Mouse (Mus musculus) splenic B cell, adult 2 months (primary cell): ENCODE data around the gene Lrrc27.

Experiments
- DNase-seq: peaks from one replicate; pipeline ENCODE4 v3.0.0-alpha.2; 2011; ENCODE audit warnings: low read depth, low spot score
- H3K27me3 ChIP-seq: 2 replicates; pipeline ENCODE4 v1.6.1; 2012; ENCODE audit warnings: mild to moderate bottlenecking, low read length, moderate library complexity, mixed read lengths; ENCODE audit not compliant: control insufficient read depth, poor library complexity, insufficient read depth, severe bottlenecking
- H3K36me3 ChIP-seq: 2 replicates; pipeline ENCODE4 v1.6.1; 2012; ENCODE audit warnings: mild to moderate bottlenecking, low read length, moderate library complexity, mixed read lengths; ENCODE audit not compliant: control insufficient read depth, poor library complexity, insufficient read depth, severe bottlenecking

Lrrc27 gene

DNA sequence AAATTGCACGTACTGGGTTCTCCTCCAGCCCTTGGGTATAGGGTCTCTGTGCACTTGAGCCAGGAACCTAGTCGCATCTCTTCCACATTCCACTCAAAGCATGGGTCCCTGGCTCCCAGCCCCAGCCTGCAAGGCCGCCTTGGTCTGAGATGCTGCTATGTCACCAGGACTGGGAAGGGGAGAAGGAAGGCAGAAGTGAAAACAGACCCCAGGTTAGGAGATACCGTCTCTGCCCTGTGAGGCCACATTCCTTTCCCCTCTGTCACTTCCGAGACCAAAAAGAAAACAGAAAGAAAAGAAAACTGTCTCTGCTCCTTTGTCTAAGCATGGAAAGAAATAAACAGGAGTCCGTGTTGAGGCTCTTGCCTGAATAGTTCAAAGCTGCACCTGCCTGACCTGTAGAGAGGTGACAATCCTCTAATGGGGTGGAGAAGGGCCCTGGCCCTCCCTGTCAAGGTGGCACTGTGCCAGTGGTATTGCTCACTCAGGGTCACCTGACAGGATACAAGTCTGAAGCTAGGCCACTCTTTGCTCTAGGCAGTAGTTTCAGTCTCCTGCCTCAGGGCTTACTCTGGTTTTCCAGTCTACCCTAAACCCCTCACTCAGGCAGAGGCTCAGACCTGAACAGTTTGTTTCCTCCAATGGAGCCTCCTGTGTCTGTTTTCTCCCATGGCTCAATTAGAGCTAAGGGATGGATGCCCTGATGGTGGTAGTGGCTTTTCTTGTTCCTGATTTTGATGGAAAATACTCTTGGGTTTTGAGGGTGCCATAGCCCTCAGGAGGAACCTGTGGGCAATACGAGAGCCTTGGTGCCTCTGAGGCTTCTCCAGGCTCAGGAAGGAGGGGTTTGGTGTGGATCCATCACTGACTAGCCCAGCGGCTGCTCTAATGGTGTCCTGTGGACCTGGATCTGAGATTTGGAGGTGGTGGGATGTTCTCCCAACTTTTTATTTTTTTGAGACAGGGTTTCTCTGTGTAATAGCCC lies 54.4 kb downstream of the Lrrc27 start:
- Histone ChIP-seq H3K36me3 (no peaks in the 10 kb centered on the region), H3K27me3 (no peaks in the 10 kb centered on the region)
- no peak for DNase-seq

- H3K27me3 ChIP-seq, result no peaks in the 10 kb centered on the region
- DNase-seq, result no peak
- no peaks in the 10 kb centered on the region for H3K36me3 ChIP-seq
These were observed 58.0 kb downstream of the Lrrc27 start for GRCm38 (mm10) chr7:139270738-139271137.

DNA sequence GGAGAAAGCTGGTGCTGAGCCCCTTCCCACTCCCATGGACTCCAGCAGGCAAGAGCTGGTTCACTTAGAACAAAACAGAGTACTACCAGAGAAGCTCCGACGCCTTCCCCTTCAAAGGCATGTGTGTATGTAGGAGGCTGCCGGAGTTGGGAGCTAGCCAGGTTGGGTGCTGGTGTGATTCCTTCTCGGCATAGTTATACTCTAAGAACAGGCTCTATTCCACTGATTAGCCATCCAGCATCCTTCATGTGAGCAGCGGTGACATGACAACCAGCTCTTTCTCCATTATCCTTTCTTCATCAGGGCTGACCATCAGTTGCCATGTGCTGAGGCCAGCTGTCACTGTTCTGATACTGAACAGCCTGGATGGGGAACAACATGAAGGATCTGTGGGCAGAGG lies 59.1 kb downstream of the Lrrc27 start:
- Histone ChIP-seq H3K27me3 (no peaks in the 10 kb centered on the region), H3K36me3 (no peaks in the 10 kb centered on the region)
- no peak for DNase-seq

GRCm38 (mm10) chr7:139272639-139273396 lies 60.0 kb downstream of the Lrrc27 start:
- Histone ChIP-seq H3K36me3 (no peaks in the 10 kb centered on the region), H3K27me3 (no peaks in the 10 kb centered on the region)

DNA sequence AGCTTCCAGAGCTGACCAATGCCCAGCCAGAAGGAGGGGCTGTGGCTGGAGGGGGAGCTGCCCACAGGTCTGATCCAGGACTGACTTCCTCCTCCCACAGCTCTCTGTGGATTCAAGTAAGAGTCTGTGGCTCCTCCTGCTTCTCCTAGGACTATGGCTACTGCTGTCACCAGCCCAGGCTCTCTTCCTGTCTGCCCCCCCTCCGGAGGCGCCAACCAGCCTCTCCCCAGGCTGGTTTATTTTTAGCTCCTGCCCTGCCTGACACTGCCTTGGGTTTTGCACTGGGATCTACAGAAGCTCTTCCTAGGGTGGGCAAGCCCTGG lies 60.6 kb downstream of the Lrrc27 start:
- H3K27me3 ChIP-seq, result no peaks in the 10 kb centered on the region
- H3K36me3 ChIP-seq, result no peaks in the 10 kb centered on the region
- no peak for DNase-seq

More at GRCm38 (mm10) chr7:139272639-139273396, 60.0 kb downstream of the Lrrc27 start:
- no peak for DNase-seq

DNA sequence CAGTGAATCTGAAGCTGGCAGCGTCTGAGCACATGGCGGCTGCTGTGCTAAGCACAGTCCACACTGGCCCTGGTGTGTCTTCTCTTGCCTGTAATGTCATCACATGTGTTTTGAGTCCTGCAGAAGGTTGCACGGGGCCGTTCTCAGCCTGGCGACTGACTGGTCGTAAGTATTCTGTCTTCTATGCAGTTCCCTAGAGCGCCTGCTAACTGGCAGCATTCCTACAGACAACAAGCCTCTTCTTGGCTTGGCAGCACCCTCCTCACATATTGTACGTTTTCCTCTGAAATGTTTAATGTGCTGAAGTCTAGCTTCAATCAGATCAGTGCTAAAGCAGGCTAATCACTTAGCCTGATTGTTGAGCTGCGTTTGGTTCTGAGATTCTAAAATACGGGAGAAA lies 62.8 kb downstream of the Lrrc27 start:
- Histone ChIP-seq H3K36me3 (no peaks in the 10 kb centered on the region), H3K27me3 (no peaks in the 10 kb centered on the region)
- no peak for DNase-seq

DNA sequence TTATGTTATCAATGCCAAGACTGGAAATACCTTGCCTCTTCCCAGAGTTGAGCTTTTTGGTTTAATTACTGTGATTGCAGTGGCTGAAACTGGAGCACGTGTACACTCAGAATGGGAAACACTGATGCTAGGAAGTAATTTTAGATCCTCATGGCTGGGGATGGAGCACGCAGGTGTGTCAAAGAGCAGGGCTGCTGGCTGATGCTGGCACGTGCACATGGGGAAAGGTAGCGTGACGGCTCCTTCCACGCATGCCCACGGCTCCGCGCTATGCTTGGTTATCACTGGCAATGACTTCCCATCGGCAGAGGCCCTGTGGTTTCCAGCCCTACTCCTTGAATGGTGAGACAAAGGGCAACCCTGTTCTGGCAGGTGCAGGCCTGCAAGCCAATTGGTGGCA lies 63.4 kb downstream of the Lrrc27 start:
- DNase-seq, result no peak
- no peaks in the 10 kb centered on the region for H3K36me3 ChIP-seq

GRCm38 (mm10) chr7:139277536-139277935 lies 64.7 kb downstream of the Lrrc27 start:
- H3K27me3 ChIP-seq, result no peaks in the 10 kb centered on the region
- no peak for DNase-seq
- H3K36me3 ChIP-seq, result no peaks in the 10 kb centered on the region

More for the DNA sequence above, 63.4 kb downstream of the Lrrc27 start:
- no peaks in the 10 kb centered on the region for H3K27me3 ChIP-seq

DNA sequence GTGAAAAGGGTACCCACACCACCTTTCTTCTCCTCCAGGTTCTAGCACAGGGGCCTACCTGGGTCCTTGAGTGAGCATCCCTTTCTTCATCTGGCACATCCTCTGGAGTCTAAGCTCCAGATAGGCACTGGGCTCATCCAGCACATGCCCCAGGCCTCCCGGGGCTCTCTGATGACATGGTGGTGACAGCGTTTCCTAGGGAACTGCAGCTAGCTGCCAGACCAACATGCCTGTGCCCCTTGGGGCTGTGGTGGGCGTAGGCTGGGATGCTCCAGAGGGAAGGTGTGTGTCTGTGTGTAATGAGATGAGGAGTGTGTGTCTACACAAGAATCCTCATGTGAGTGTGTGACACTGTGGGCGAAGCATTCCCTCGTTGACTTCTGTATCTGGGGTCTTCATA lies 66.8 kb downstream of the Lrrc27 start:
- H3K36me3 ChIP-seq, result no peaks in the 10 kb centered on the region
- no peaks in the 10 kb centered on the region for H3K27me3 ChIP-seq
- no peak for DNase-seq

DNA sequence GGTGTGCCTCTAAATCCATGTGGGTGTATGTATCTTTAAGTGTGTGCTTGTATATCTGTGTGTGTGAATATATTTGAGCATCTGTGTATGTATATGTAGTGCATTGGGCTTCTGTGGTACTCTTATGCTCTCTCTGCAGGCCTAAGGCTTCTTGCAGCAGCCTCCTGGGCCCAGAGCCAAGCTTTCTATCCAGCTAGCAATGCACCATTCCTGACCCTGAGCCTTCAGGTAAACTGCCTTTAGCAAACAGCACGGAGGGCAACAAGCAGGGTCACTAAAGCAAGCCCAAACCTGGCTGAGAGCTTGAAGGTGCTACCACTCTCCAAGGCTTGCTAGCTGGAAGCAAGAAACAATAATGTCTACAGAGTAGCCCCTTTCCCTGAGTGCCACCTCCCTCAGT lies 67.3 kb downstream of the Lrrc27 start:
- no peak for DNase-seq
- H3K36me3 ChIP-seq, result no peaks in the 10 kb centered on the region
- H3K27me3 ChIP-seq, result no peaks in the 10 kb centered on the region

- Histone ChIP-seq H3K36me3 (no peaks in the 10 kb centered on the region), H3K27me3 (no peaks in the 10 kb centered on the region)
- no peak for DNase-seq
These were observed 68.4 kb downstream of the Lrrc27 start for GRCm38 (mm10) chr7:139281195-139281594.

- H3K27me3 ChIP-seq, result no peaks in the 10 kb centered on the region
- no peak for DNase-seq
These were observed 69.2 kb downstream of the Lrrc27 start for GRCm38 (mm10) chr7:139282037-139282436.

DNA sequence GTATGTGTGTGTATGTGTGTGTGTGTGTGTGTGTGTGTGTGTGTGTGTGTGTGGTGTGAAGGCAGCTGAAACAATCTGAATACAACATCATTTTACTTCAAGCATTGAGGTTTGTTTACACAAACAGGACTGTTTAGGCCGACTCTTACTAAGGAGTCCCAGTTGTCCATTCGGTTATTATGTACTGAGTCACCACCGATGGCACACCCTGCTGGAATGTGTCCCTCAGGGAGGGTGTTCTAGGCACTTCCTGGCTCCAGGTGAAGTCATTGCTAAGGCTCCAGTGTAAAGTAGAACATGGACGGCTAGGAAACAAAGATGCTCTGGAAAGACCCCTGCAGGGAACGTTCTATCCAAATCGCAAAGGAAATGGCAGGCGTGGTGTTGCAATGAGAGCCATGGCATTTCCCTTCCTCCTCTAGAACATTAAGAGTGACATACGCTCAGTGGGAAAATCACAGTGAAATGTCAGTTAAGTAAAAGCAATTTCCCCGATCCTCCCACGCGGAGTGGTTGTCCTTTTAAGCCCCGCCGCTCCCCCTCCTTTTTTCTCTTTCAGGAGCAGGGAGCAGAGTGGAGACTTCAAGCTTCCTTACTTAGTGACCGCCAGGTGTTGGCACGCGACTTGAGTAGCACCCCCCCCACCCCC lies 72.6 kb downstream of the Lrrc27 start:
- H3K36me3 ChIP-seq, result no peaks in the 10 kb centered on the region
- DNase-seq, result no peak
- H3K27me3 ChIP-seq, result no peaks in the 10 kb centered on the region

More at GRCm38 (mm10) chr7:139282037-139282436, 69.2 kb downstream of the Lrrc27 start:
- H3K36me3 ChIP-seq, result no peaks in the 10 kb centered on the region

- Histone ChIP-seq H3K27me3 (no peaks in the 10 kb centered on the region), H3K36me3 (no peaks in the 10 kb centered on the region)
- DNase-seq, result no peak
These were observed 75.8 kb downstream of the Lrrc27 start for GRCm38 (mm10) chr7:139288540-139288939.
